Mouse (Mus musculus) MEL (cell line): ENCODE data around the gene Oasl2.

Experiments
- CHD2 ChIP-seq: IDR thresholded peaks from 2 replicates; pipeline ENCODE4 v1.6.1; 2011; ENCODE audit warnings: low read length, improper control_type of control experiment
- CTCF ChIP-seq, 3 experiments: IDR thresholded peaks in 2 of 3; conservative IDR thresholded peaks in 1 of 3; 2 replicates each; pipeline ENCODE4 v1.5.1; 2011 to 2012; ENCODE audit warnings: low read length in 3 of 3, low read depth in 2 of 3, mild to moderate bottlenecking in 2 of 3, improper control_type of control experiment in 1 of 3, inconsistent platforms in 1 of 3, mixed read lengths in 1 of 3, moderate library complexity in 1 of 3; ENCODE audit not compliant: control insufficient read depth in 1 of 3, insufficient read depth in 1 of 3, poor library complexity in 1 of 3, severe bottlenecking in 1 of 3
- MAFK ChIP-seq: IDR thresholded peaks from 2 replicates; pipeline ENCODE4 v1.6.1; 2011; ENCODE audit warnings: low read depth, mild to moderate bottlenecking, low read length, improper control_type of control experiment, borderline replicate concordance
- MAZ ChIP-seq: IDR thresholded peaks from 2 replicates; pipeline ENCODE4 v1.6.1; 2012; ENCODE audit warnings: low read depth, mild to moderate bottlenecking, inconsistent platforms, low read length, improper control_type of control experiment
- POLR2A ChIP-seq, 2 experiments: IDR thresholded peaks; 2 replicates each; pipeline ENCODE4 v1.6.1; 2011 to 2012; ENCODE audit warnings: low read length in 2 of 2, mild to moderate bottlenecking in 2 of 2, control low read depth in 1 of 2, improper control_type of control experiment in 1 of 2, low read depth in 1 of 2, moderate library complexity in 1 of 2; ENCODE audit not compliant: control insufficient read depth in 1 of 2, insufficient read depth in 1 of 2, poor library complexity in 1 of 2
- POLR2AphosphoS2 ChIP-seq: IDR thresholded peaks from 2 replicates; pipeline ENCODE4 v1.6.1; 2011; ENCODE audit warnings: low read length, improper control_type of control experiment
- TAL1 ChIP-seq: IDR thresholded peaks from 2 replicates; pipeline ENCODE4 v1.6.1; 2012; ENCODE audit warnings: mild to moderate bottlenecking, inconsistent platforms, low read length, moderate library complexity, mixed read lengths
- ZKSCAN1 ChIP-seq: IDR thresholded peaks from 2 replicates; pipeline ENCODE4 v1.6.1; 2012; ENCODE audit warnings: low read depth, mild to moderate bottlenecking, inconsistent platforms, low read length, improper control_type of control experiment, moderate library complexity
- ZNF384 ChIP-seq: IDR thresholded peaks from 2 replicates; pipeline ENCODE4 v1.6.1; 2012; ENCODE audit warnings: low read depth, mild to moderate bottlenecking, inconsistent platforms, low read length, improper control_type of control experiment

- TF ChIP-seq POLR2A (IDR thresholded peaks at IDR 0.05; ENCODE audit: control insufficient read depth in 1 of 2, insufficient read depth in 1 of 2, low read depth in 1 of 2, low read length in 2 of 2, poor library complexity in 1 of 2) (no peak), MAZ (no peak), TAL1 (no peak), ZKSCAN1 (no peak), MAFK (no peak), CTCF (IDR thresholded peaks at IDR 0.05 in 2 of 3, conservative IDR thresholded peaks at IDR 0.05 in 1 of 3; ENCODE audit: control insufficient read depth in 1 of 3, insufficient read depth in 1 of 3, low read depth in 2 of 3, low read length in 3 of 3, poor library complexity in 1 of 3, severe bottlenecking in 1 of 3) (no peak), ZNF384 (no peak), CHD2 (no peak), POLR2AphosphoS2 (no peak)
These were observed 2.1 kb downstream of the Oasl2 start for GRCm38 (mm10) chr5:114898857-114899256.
